Mouse (Mus musculus) liver, adult 2 months (tissue): ENCODE measurements around the gene Csnk1e.

Experiments
- CTCF ChIP-seq: fragments of 200-500 bp; IDR thresholded peaks from 2 replicates; pipeline ENCODE4 v1.5.1; 2011; ENCODE audit warnings: low read depth, low read length, control low read depth
- POLR2A ChIP-seq: fragments of 200-500 bp; IDR thresholded peaks from 2 replicates; pipeline ENCODE4 v1.6.1; 2011; ENCODE audit warnings: low read length, control low read depth; ENCODE audit not compliant: insufficient read depth; ENCODE audit errors: extremely low read depth

GRCm38 (mm10) chr15:79504707-79505452, 49.5 kb upstream of the Csnk1e start, which contains the start of gene Kcnj4:
- TF ChIP-seq CTCF: no peak
- no peak for TF ChIP-seq POLR2A
